Mouse (Mus musculus) heart, postnatal 0 days (tissue): Measurements from ENCODE around the gene Dusp6. TPM values are rescaled to one million over a fixed set of nuclear protein-coding genes. Genes with fewer than 3 reads are reported as not detected.
A peak's percentile ranks its signal among the peaks of the same experiment; 100 is the strongest.

ENCODE experiments used
- ATAC-seq: fragments of 200-750 bp; cut with Nextera tagmentation; 2 replicates; pipeline ENCODE4 v1.8.0; 2017; ENCODE audit warnings: low read depth, moderate number of reproducible peaks, moderate library complexity; ENCODE audit not compliant: insufficient read depth
- DNase-seq: peaks from one replicate; pipeline ENCODE4 v3.0.0-alpha.2; 2016; ENCODE audit warnings: low spot score
- H3K27ac ChIP-seq: fragments of 300-500 bp; sonication (generic); 2 replicates; pipeline ENCODE4 v1.5.1; 2014; ENCODE audit warnings: low read depth, mild to moderate bottlenecking
- H3K27me3 ChIP-seq: fragments of 300-500 bp; sonication (generic); 2 replicates; pipeline ENCODE4 v1.6.1; 2014; ENCODE audit warnings: low read length, mixed read lengths; ENCODE audit not compliant: control insufficient read depth, insufficient read depth
- H3K36me3 ChIP-seq: fragments of 300-500 bp; sonication (generic); replicated peaks from 2 replicates; pipeline ENCODE4 v1.6.1; 2014; ENCODE audit warnings: low read length, mixed read lengths; ENCODE audit not compliant: control insufficient read depth, insufficient read depth
- H3K4me1 ChIP-seq: fragments of 300-500 bp; sonication (generic); 2 replicates; pipeline ENCODE4 v1.6.1; 2014; ENCODE audit warnings: antibody characterized with exemption; ENCODE audit not compliant: control insufficient read depth, insufficient read depth
- H3K4me2 ChIP-seq: fragments of 300-500 bp; sonication (generic); 2 replicates; pipeline ENCODE4 v1.6.1; 2014; ENCODE audit warnings: low read depth, mild to moderate bottlenecking, low read length, moderate library complexity
- H3K4me3 ChIP-seq: fragments of 300-500 bp; sonication (generic); 2 replicates; pipeline ENCODE4 v1.5.1; 2014; ENCODE audit warnings: low read depth, low read length
- H3K9ac ChIP-seq: fragments of 300-500 bp; sonication (generic); replicated peaks from 2 replicates; pipeline ENCODE4 v1.6.1; 2014; ENCODE audit warnings: low read depth, low read length, mixed read lengths
- H3K9me3 ChIP-seq: fragments of 300-500 bp; sonication (generic); replicated peaks from 2 replicates; pipeline ENCODE4 v1.6.1; 2016; ENCODE audit warnings: low read length; ENCODE audit not compliant: control insufficient read depth
- CTCF ChIP-seq: IDR thresholded peaks from 2 replicates; pipeline ENCODE4 v1.5.1; 2016; ENCODE audit warnings: antibody characterized with exemption, control low read depth, low read depth
- EP300 ChIP-seq: IDR thresholded peaks from 2 replicates; pipeline ENCODE4 v1.6.1; 2016; ENCODE audit warnings: antibody characterized with exemption, low read depth
- WGBS: fragments of 180-500 bp; shearing (Covaris S2); extraction: QIAGEN DNeasy Blood & Tissue Kit; methylation state at CpG from one replicate; pipeline ENCODE4 v1.1.7; 2014; 5-methylcytosine and 5-hydroxymethylcytosine counted together
- polyA plus RNA-seq: library from polyadenylated mRNA; unstranded; fragments of >200 nt; fragmentation: Nextera tagmentation; extraction: Ambion mirVana; gene quantifications from 2 replicates; pipeline ENCODE4 v1.2.1, GENCODE M21; 2015
- total RNA-seq: library from RNA; depleted of rRNA; stranded (reverse); fragments of >200 nt; gene quantifications from 2 replicates; pipeline ENCODE4 v1.2.3, GENCODE M21; 2014; ENCODE audit warnings: low replicate concordance

The Dusp6 gene
- total and polyA plus RNA-seq, 2 experiments from 2014 or later, result 23.2 to 73.6 TPM

DNA sequence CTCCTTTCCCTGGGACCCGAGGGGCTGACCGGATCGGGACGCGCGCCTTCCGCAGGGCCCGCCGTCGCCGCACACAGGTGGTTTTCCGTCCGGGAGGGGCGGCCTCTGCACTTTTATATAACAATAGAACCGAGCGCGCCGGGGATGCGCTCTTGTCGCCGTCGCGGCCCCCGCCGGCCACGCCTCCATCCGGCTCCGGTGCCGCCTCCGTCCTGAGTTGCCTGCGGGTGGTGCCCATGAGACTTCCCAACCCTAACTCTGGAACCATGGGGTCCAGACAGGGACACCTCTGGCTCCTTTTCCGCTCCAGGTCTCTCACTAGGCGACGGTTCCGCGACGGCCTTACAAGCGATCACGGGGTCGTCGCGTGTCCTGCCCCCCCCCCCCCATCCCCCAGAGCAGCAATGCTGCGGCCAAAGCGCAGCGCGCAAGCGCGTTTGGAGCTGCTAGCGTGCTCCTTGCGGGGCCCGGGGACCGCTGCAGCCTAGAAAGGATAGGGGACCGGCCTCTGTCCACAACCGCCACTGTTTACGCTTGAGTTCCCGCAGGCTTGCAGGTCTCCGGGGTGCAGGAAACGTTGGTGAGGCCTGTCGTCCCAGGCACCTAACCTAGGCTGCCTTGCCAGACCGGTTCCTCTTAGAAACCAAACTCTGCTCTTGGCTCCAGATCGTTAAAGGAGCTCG lies 1.3 kb upstream of the Dusp6 start:
- H3K4me3 ChIP-seq, result peak overlapping the region; percentile 92
- peaks cover 19% of the 10 kb centered on the region; the same call in 1 of the 2 replicates for H3K4me1 ChIP-seq
- peak; percentile 3; the same call in 1 of the 2 replicates for TF ChIP-seq CTCF
- peak; percentile 68; the same call in 1 of the 2 replicates for TF ChIP-seq EP300
- WGBS, result under 1% methylated on average over 62 of the region's 62 CpGs
- ATAC-seq (peak; percentile 63), DNase-seq (peak; percentile 85)
- no peaks in the 10 kb centered on the region for H3K9me3 ChIP-seq
- H3K27ac ChIP-seq, result peak overlapping the region; percentile 99
- H3K4me2 ChIP-seq, result peak overlapping the region; percentile 95
- peaks cover 11% of the 10 kb centered on the region for H3K36me3 ChIP-seq
- H3K27me3 ChIP-seq, result no peaks in the 10 kb centered on the region
- peak overlapping the region; percentile 87 for H3K9ac ChIP-seq

DNA sequence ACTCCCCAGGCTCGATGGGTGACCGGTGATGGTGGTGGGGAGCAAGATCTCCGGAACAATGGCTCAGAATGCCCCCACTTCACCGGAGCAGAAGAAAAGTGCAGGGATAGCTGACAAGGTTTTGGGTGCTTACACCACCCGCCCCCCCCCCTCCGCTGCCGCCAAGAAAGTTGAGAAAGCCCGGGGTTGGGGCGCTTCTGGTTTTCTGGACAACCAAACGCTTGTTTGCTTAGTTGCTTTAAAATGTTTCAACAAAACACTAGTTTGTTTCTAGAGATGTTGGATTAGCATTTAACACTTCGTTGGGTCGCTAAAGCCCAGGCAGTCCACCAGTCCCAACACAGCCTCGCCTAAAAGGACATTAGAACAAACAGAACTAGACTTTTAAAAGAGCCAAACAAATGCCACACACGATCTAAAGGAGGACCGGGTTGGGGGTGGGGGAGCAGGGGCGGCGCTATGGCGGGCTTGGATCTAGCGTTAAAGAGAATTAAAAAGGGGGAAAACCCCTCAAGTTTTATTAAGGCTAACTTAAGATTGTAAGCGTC lies 638 bp upstream of the Dusp6 start:
- peak overlapping the region; percentile 92 for H3K4me3 ChIP-seq
- H3K36me3 ChIP-seq, result peaks cover 11% of the 10 kb centered on the region
- WGBS, result under 1% methylated on average over 20 of the region's 20 CpGs
- H3K4me1 ChIP-seq, result peaks cover 19% of the 10 kb centered on the region; the same call in 1 of the 2 replicates
- no peaks in the 10 kb centered on the region for H3K27me3 ChIP-seq
- H3K4me2 ChIP-seq, result peak overlapping the region; percentile 95
- no peaks in the 10 kb centered on the region for H3K9me3 ChIP-seq
- peak overlapping the region; percentile 87 for H3K9ac ChIP-seq
- TF ChIP-seq EP300 (no peak), CTCF (no peak)
- 0 out of 2 replicates have a peak, but pooled peaks have one; percentile 6 for ATAC-seq
- peak overlapping the region; percentile 99 for H3K27ac ChIP-seq
- DNase-seq, result peak; percentile 49

DNA sequence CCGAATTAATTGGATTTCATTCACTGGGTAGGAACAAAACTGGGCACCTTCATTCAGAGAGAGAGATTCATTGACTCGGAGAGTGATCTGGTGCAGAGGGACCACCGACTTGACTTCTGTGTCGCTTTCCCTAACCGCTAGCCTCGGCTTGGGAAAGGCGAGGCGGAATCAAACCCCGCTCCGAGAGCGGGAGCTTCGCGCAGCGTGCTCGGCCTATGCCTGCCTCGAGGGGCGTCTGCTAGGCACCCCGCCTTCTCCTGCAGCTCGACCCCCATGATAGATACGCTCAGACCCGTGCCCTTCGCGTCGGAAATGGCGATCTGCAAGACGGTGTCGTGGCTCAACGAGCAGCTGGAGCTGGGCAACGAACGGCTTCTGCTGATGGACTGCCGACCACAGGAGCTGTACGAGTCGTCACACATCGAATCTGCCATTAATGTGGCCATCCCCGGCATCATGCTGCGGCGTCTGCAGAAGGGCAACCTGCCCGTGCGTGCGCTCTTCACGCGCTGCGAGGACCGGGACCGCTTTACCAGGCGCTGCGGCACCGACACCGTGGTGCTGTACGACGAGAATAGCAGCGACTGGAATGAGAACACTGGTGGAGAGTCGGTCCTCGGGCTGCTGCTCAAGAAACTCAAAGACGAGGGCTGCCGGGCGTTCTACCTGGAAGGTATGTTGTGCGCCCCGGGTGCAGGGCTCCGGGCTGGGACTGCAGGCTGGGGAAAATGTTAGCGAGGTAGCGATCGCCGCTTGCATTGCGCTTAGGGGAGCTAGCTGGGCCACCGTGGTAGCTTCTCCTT lies 589 bp downstream of the Dusp6 start:
- Histone ChIP-seq H3K36me3 (peaks cover 11% of the 10 kb centered on the region), H3K4me2 (peak overlapping the region; percentile 95), H3K27me3 (no peaks in the 10 kb centered on the region), H3K4me3 (peak overlapping the region; percentile 92), H3K27ac (peak overlapping the region; percentile 99), H3K9me3 (no peaks in the 10 kb centered on the region), H3K4me1 (peaks cover 23% of the 10 kb centered on the region), H3K9ac (peak overlapping the region; percentile 96)
- TF ChIP-seq EP300, result no peak
- 0 out of 2 replicates have a peak, but pooled peaks have one; percentile 6 for TF ChIP-seq CTCF
- under 1% methylated on average over 66 of the region's 66 CpGs for WGBS
- DNase-seq (no peak), ATAC-seq (peak; percentile 3; the same call in 1 of the 2 replicates)

DNA sequence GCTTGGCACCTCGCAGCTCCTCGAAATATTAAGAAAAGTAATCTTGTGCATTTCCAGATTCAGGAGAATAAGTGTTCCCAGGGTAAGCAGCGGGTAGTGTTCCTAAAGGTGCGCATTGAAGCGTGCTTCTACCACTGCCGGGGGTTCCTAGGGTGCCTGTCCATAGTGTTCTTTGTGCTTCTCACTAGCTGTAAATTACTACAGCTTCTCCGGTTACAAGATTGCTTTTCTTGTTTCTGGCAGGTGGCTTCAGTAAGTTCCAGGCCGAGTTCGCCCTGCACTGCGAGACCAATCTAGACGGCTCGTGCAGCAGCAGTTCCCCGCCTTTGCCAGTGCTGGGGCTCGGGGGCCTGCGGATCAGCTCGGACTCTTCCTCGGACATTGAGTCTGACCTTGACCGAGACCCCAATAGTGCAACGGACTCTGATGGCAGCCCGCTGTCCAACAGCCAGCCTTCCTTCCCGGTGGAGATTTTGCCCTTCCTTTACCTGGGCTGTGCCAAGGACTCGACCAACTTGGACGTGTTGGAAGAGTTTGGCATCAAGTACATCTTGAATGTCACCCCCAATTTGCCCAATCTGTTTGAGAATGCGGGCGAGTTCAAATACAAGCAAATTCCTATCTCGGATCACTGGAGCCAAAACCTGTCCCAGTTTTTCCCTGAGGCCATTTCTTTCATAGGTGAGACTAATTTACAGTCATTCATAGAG lies 1.4 kb downstream of the Dusp6 start:
- H3K4me2 ChIP-seq, result peak overlapping the region; percentile 95

More for the DNA sequence above, 1.4 kb downstream of the Dusp6 start:
- WGBS, result 2% methylated on average over 26 of the region's 26 CpGs
- H3K4me1 ChIP-seq, result peaks cover 26% of the 10 kb centered on the region
- peaks cover 11% of the 10 kb centered on the region for H3K36me3 ChIP-seq
- H3K4me3 ChIP-seq, result peak overlapping the region; percentile 92
- no peaks in the 10 kb centered on the region for H3K27me3 ChIP-seq
- no peaks in the 10 kb centered on the region for H3K9me3 ChIP-seq
- no peak for TF ChIP-seq CTCF
- no peak for TF ChIP-seq EP300
- no peak for ATAC-seq
- peak overlapping the region; percentile 96 for H3K9ac ChIP-seq
- DNase-seq, result no peak
- H3K27ac ChIP-seq, result peak overlapping the region; percentile 99
